11 mouse cellular contexts compared by ENCODE assay signal in genomic region chr16:44549867-44550679, GRCm38 (mm10). TPM values are rescaled to one million over a fixed set of nuclear protein-coding genes. Genes with fewer than 3 reads are reported as not detected.
DNase-seq lines count a peak whose midpoint lies in the region; ATAC-seq and TF ChIP-seq lines count a peak whose summit lies in the region.
"Had no signal": no experiment of that assay in that cellular context is flagged by ENCODE, and none has a peak within 500 bp of the region (broad histone marks: within the 10 kb centered on the region; RNA-seq: fewer than 3 reads in every experiment).

No protein-coding gene starts in this region.

- TF ChIP-seq CTCF in intestine, postnatal 0 days (IDR thresholded peaks at IDR 0.05; ENCODE audit: low read depth), result no peak

- no peak overlapping the region for H3K4me3 ChIP-seq in intestine, embryonic 16.5 days (ENCODE audit: low read length)
- no peak overlapping the region for H3K4me3 ChIP-seq in intestine, postnatal 0 days (ENCODE audit: low read depth, low read length)
- no peak overlapping the region for H3K4me3 ChIP-seq in hindbrain, embryonic 13.5 days
- H3K4me3 ChIP-seq in midbrain, embryonic 16.5 days (ENCODE audit: low read depth, low read length), result no peak overlapping the region
- H3K4me3 ChIP-seq: left cerebral cortex, adult 2 months had no signal

- no peaks in the 10 kb centered on the region for H3K9me3 ChIP-seq in intestine, embryonic 16.5 days (ENCODE audit: control insufficient read depth, low read length)
- H3K9me3 ChIP-seq in intestine, postnatal 0 days (ENCODE audit: control insufficient read depth), result no peaks in the 10 kb centered on the region
- no peaks in the 10 kb centered on the region for H3K9me3 ChIP-seq in hindbrain, embryonic 13.5 days
- no peaks in the 10 kb centered on the region for H3K9me3 ChIP-seq in midbrain, embryonic 16.5 days (replicated peaks; ENCODE audit: control insufficient read depth, low read length, poor library complexity, severe bottlenecking)

- peak; percentile 47 for DNase-seq in adrenal gland, adult 8-10 months
- DNase-seq in adrenal gland, postnatal 4 days (ENCODE audit: low spot score in 2 of 2), result no peak
- no peak for DNase-seq in frontal cortex, postnatal 10 days (ENCODE audit: low spot score in 2 of 2)
- DNase-seq: kidney, postnatal 25 days; lung, adult 18-20 months had no signal

- H3K36me3 ChIP-seq in intestine, embryonic 16.5 days (ENCODE audit: control insufficient read depth, insufficient read depth, low read length), result no peaks in the 10 kb centered on the region
- no peaks in the 10 kb centered on the region for H3K36me3 ChIP-seq in intestine, postnatal 0 days (ENCODE audit: control insufficient read depth, insufficient read depth)
- no peaks in the 10 kb centered on the region for H3K36me3 ChIP-seq in hindbrain, embryonic 13.5 days
- H3K36me3 ChIP-seq in midbrain, embryonic 16.5 days (ENCODE audit: control insufficient read depth, insufficient read depth, low read length), result no peaks in the 10 kb centered on the region

- WGBS in intestine, embryonic 16.5 days, result 45% methylated on average over 7 of the region's 7 CpGs
- 51% methylated on average over 7 of the region's 7 CpGs for WGBS in intestine, postnatal 0 days
- WGBS in hindbrain, embryonic 13.5 days, result 40% methylated on average over 7 of the region's 7 CpGs
- WGBS in midbrain, embryonic 16.5 days, result 46% methylated on average over 7 of the region's 7 CpGs

- no peaks in the 10 kb centered on the region for H3K27me3 ChIP-seq in intestine, embryonic 16.5 days (replicated peaks; ENCODE audit: control insufficient read depth, insufficient read depth, low read length)
- no peaks in the 10 kb centered on the region for H3K27me3 ChIP-seq in intestine, postnatal 0 days (replicated peaks; ENCODE audit: control insufficient read depth, insufficient read depth, low read length)
- no peaks in the 10 kb centered on the region for H3K27me3 ChIP-seq in hindbrain, embryonic 13.5 days
- H3K27me3 ChIP-seq in midbrain, embryonic 16.5 days (ENCODE audit: control insufficient read depth, insufficient read depth, low read depth, low read length), result no peaks in the 10 kb centered on the region

- H3K4me2 ChIP-seq in intestine, embryonic 16.5 days (ENCODE audit: low read depth, low read length), result no peak overlapping the region
- no peak overlapping the region for H3K4me2 ChIP-seq in intestine, postnatal 0 days (replicated peaks; ENCODE audit: low read depth)
- peak overlapping the region; percentile 20 for H3K4me2 ChIP-seq in hindbrain, embryonic 13.5 days
- peak overlapping the region; percentile 29 for H3K4me2 ChIP-seq in midbrain, embryonic 16.5 days (ENCODE audit: low read length)

- peaks cover 19% of the 10 kb centered on the region for H3K4me1 ChIP-seq in intestine, embryonic 16.5 days (ENCODE audit: control insufficient read depth, insufficient read depth, low read length)
- H3K4me1 ChIP-seq in intestine, postnatal 0 days (replicated peaks; ENCODE audit: control insufficient read depth, insufficient read depth, low read length), result no peaks in the 10 kb centered on the region
- H3K4me1 ChIP-seq in hindbrain, embryonic 13.5 days (replicated peaks), result peaks cover 75% of the 10 kb centered on the region
- peaks cover 46% of the 10 kb centered on the region for H3K4me1 ChIP-seq in midbrain, embryonic 16.5 days (ENCODE audit: control insufficient read depth, insufficient read depth, low read length)

- no peak for ATAC-seq in intestine, embryonic 16.5 days
- ATAC-seq in intestine, postnatal 0 days, result no peak
- ATAC-seq in hindbrain, embryonic 13.5 days (ENCODE audit: low FRiP score), result no peak
- ATAC-seq in midbrain, embryonic 16.5 days, result no peak
- no peak for ATAC-seq in monocyte, adult 5-6 weeks (replicated peaks; ENCODE audit: insufficient number of reproducible peaks, low FRiP score, low TSS enrichment, poor library complexity, severe bottlenecking)

- H3K27ac ChIP-seq in intestine, embryonic 16.5 days (ENCODE audit: low read length), result no peak overlapping the region
- H3K27ac ChIP-seq in intestine, postnatal 0 days (ENCODE audit: low read depth, low read length), result no peak overlapping the region
- H3K27ac ChIP-seq in hindbrain, embryonic 13.5 days, result peak overlapping the region; percentile 79
- H3K27ac ChIP-seq in midbrain, embryonic 16.5 days (ENCODE audit: low read length), result peak overlapping the region; percentile 64

- H3K9ac ChIP-seq in intestine, embryonic 16.5 days (ENCODE audit: low read depth, low read length), result 0 out of 2 replicates have a peak overlapping the region, but pooled peaks have one; percentile 21
- no peak overlapping the region for H3K9ac ChIP-seq in intestine, postnatal 0 days (ENCODE audit: low read depth, low read length)
- peak overlapping the region; percentile 55; the same call in 1 of the 2 replicates for H3K9ac ChIP-seq in hindbrain, embryonic 13.5 days
- no peak overlapping the region for H3K9ac ChIP-seq in midbrain, embryonic 16.5 days (ENCODE audit: low read depth, low read length)

RNA-seq across cellular contexts. Expression of gene Boc, which starts 8.6 kb away (rescaled TPM):
- 10 to 100 TPM; 45.6 to 89.0 (median 65.4) TPM for total RNA-seq in adrenal gland, adult 8-10 months (2022)
- total RNA-seq in adrenal gland, postnatal 4 days (2021), result 10 to 100 TPM; 42.4 to 49.7 TPM
- 8.3 and 8.8 TPM in 2 replicates for polyA plus RNA-seq in intestine, embryonic 16.5 days (2015; fragmentation: Nextera tagmentation; extraction: Ambion mirVana)
- polyA plus RNA-seq in intestine, postnatal 0 days (2015; fragmentation: Nextera tagmentation; extraction: Ambion mirVana), result 3.1 and 3.6 TPM in 2 replicates
- 14.0 and 17.2 TPM in 2 replicates for polyA plus RNA-seq in hindbrain, embryonic 13.5 days (2015; fragmentation: Nextera tagmentation; extraction: Ambion mirVana)
- 7.3 and 10.5 TPM in 2 replicates for polyA plus RNA-seq in midbrain, embryonic 16.5 days (2015; fragmentation: Nextera tagmentation; extraction: Ambion mirVana)
- total RNA-seq in monocyte, adult 5-6 weeks (2017), result not detected in 3 replicates

Comparison
In these comparisons a context has a peak if more than half of its experiments do, and no peak if none do; other contexts are left out.
1. H3K9ac ChIP-seq: peak in intestine, embryonic 16.5 days (single experiment) and hindbrain, embryonic 13.5 days (single experiment); none in intestine, postnatal 0 days (single experiment) and midbrain, embryonic 16.5 days (single experiment).
2. H3K27ac ChIP-seq: peak in hindbrain, embryonic 13.5 days (single experiment) and midbrain, embryonic 16.5 days (single experiment); none in intestine, embryonic 16.5 days (single experiment) and intestine, postnatal 0 days (single experiment).
3. H3K4me2 ChIP-seq: peak in hindbrain, embryonic 13.5 days (single experiment) and midbrain, embryonic 16.5 days (single experiment); none in intestine, embryonic 16.5 days (single experiment) and intestine, postnatal 0 days (single experiment).